Mouse (Mus musculus): Measurements from ENCODE around the gene Notch1. TPM values are rescaled to one million over a fixed set of nuclear protein-coding genes. Genes with fewer than 3 reads are reported as not detected.
A peak's percentile ranks its signal among the peaks of the same experiment; 100 is the strongest.

Gene Notch1
- 21.4 and 33.4 TPM in 2 replicates for polyA plus RNA-seq (2012; rRNA removed)

DNA sequence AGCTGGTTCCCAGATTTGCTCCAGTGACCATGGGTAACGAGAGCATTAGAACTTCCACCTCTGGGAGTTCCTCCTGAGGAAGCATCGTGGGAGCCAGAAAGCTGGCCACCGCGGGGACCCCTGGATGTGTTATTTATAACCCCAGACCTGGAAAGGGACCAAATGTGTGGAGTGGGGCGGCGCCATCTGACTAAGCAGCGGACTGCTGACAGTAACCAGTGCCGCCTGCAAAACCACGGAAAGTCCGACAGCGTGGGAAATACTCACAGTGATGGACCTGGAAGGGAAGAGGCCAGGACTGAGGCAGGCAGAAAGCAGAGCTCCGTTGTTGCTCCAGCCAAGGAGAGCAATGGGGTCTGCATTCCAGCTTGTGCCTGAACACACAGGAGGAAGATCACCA lies at the start of gene Notch1:
Gene Notch1 (minus strand): TSS at position 389 of the 400 bp plus-strand sequence.
- DNase-seq (ENCODE audit: low spot score), result no peak

DNA sequence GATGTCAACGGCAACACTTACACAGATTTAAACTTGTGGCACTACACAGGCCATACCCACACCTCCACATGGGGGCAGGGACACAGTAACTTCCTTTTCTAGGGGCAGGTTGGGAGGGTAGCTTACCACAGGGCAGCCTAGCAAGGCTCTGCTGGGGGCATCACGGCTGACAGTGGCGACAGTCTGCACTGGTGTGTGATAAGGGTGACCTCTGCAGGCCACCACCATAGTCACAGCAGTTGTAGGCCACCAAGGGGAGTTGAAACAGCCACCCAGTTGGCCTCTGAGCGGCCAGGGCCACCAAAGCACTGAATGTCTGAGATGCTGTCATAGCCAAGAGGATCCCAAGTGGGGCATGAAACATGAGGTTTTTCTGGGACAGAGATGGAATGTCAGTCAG lies 49.8 kb upstream of the Notch1 start:
- DNase-seq (ENCODE audit: low spot score), result no peak

DNA sequence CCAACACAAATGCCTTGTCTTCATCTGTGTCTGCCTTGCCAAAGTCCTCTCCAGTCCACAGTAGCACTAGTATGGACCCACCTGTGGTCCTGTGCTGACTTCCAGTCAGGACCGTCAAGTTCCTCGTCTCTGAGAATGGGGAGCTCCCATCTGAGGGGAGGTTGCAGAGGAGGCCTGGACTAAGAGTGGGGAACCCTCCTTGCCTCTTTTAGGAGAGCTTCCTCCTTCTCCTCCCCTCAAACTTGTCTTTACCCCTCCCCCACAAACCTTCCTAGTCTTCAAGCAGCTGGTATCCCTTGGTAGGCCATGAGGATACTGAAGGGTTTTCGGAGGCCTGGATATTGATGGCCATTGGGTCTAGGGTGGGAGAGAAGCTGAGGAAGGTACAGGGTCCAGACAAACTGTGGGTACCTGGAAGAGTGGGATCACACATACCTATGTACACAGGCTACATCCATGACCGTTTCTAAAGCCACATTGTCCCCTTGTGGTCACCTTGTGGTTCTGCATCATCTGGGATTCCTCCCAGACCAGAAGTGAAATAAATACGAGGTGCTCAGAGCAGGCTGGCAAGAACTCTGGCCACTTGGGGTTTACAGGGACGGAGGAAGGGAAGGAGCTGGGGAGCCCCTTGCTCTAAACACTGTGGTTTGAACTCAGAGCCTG lies 45.0 kb upstream of the Notch1 start:
- DNase-seq (ENCODE audit: low spot score), result no peak

DNA sequence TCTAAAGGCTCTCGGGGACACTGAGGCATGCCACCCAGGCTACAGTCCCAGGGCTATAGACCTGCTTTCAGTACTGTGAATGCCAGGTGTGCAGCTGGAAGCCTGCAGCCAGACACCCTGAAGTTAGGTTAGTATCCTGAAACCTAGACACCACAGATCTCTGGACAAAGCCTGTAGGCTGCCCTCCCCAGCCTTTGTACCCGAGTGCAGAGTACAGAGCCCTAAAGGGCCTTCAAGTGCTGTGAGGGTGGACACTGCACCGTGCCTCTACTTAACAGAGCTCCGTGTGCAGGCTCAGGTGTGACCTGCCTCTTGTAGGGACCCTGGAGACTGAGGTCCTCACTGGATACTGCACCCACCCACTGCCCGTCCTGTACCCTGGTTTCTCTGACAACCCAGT lies 44.0 kb upstream of the Notch1 start:
- DNase-seq (ENCODE audit: low spot score), result no peak

DNA sequence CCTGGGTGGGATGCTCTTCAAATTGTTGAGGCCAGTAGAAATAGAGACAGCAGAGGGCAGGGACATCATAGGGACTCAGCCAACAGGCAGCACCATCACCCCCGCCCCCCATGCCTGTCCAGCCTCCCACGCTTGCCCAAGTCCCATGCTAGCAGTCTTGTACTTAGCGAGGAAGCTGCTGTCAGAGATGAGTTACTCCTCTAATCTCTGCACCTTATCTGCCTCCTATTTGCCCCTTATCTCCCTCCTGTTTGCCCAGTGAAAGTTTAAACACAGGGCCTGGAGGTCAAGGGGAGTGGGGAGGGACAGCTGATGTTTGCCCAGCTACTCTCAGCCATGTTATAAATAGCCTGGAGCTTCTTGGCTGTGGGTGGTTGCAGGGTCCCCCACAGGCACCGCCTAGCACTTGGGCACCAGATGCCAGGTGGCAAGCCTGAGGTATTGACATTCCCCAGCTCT lies 40.1 kb upstream of the Notch1 start:
- DNase-seq (ENCODE audit: low spot score), result no peak

DNA sequence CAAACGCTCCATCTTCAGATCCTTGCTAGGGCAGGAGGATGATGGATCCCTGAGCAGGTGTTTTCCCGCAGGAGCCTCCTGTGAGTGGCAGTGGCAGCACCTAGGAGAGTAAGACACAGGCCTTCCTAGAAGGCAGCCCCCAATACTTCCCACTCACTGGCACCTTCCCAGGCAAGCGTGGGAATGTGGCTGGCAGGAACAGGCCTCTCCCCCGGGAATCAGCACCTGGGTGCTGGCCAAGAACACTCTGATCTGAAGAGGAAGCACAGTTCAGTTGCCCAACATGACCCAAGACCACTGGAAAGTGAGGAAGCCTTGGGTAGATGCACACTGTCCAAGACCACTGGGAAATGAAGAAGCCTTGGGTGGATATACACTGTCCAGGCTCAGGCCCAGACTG lies 38.6 kb upstream of the Notch1 start:
- DNase-seq (ENCODE audit: low spot score), result no peak

DNA sequence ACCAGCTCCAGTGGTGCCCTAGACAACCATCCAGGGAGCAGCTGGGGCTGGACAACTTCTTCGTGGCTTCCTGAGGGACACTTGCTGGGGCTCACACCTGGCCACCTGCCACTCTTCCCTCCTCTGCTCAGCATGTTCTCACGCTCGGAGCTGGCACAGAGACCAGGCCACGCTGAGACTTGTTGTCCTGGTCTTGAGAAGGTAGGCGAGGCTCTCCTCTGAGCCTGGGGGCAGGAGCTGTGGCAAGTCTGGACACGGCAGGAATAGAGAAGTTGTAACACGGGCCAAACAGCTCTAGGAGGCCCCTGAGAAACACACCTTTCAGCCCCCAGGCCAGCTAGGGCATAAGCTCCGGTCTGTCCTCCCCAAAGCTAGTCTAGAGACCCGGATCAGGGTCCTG lies 37.4 kb upstream of the Notch1 start:
- DNase-seq (ENCODE audit: low spot score), result peak; percentile 53

DNA sequence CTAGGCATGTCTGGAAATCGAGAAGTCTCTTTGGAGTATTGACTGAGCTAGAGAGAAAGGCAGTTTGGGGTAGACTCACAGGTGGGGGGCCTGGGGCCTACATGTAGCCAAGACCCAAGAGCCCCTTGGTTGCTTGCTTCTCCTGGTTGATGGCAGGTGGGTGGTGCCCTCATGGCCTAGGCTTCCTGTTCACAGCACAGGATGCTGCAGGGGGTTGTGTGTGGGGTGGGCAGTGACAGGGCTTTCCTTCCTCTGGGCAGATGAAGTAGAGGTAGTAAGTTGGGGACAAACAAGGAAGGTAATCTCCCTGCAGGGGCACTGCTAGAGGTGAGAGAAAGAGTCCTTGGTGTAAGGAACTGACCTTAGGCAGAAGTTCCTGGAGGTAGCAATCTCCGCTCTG lies 35.6 kb upstream of the Notch1 start:
- DNase-seq (ENCODE audit: low spot score), result no peak

DNA sequence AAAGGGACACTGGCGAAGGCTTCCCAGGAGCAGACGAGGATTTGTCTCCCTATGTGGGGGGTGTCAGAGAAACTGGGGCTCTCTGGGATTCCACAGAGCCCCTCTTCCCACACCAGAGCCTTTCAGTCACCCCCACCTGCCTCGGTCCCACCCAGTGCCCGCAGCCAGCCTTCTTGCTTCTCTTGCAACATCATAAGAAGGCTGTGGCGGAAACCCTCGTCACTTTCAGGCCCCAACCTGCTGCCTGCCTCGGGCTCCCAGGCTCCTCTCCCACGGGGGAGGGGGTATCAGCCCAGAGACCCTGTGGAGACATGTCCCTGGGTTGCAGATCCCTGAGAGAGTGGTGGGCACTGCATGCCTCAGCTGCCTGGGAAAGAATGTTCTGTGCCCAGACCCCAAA lies 35.0 kb upstream of the Notch1 start:
- DNase-seq (ENCODE audit: low spot score), result no peak

DNA sequence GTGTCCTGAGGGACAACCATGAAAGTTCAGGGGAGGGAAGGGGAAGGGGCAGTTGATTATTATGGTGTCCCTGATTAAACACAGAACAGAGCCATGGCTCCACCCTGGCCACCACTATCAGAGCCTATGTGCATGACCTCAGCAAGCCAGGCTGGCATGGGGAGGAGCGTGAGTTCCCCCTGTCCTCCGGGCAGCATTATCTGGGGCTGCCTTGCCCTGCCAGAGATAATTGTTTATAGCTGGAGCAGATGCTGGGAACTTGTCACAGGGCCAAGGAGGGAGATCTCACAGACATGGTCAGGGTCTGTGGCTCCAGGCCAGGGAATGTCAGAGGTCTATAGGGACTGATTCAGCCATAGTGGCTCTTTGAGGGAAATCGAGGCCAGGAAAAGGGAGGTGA lies 34.3 kb upstream of the Notch1 start:
- no peak for DNase-seq (ENCODE audit: low spot score)

DNA sequence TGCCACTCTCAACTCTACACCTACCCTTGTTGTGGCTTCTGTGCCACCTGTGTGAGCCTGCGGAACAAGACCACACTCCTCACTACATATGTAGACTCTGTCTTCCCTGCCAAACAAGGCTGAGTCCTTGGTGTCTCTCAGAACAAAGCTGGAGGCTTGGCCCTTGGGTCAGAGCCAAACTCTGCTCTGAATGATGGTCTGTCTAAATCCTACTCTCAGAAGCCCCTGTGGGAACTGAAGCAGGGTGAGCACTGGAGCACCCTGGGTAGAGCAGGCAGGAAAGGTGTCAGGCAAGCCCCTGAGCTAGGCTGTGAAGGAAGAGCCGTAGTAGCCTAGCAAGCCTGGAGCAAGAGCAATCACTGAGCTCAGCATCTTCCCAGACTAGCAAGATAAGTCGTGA lies 33.7 kb upstream of the Notch1 start:
- DNase-seq (ENCODE audit: low spot score), result no peak

DNA sequence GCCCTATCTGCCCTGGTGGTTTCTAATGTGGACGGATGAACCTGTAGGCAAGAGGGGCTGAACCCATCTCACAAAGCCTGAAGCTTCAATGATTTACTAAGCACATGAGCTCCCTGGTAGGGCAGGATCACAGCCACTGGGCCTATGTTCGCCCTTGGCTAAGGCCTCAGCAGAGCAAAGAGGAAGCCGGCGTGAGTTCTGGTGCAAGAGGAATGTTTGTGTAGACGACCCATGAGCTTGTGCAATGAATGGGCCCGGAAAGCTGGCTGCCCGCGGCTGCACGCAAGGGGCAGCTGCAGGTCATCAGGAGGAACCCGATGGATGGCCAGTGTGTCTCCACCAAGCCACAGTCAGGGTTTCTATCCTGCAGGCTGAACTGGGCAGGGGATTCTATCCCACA lies 33.3 kb upstream of the Notch1 start:
- no peak for DNase-seq (ENCODE audit: low spot score)

DNA sequence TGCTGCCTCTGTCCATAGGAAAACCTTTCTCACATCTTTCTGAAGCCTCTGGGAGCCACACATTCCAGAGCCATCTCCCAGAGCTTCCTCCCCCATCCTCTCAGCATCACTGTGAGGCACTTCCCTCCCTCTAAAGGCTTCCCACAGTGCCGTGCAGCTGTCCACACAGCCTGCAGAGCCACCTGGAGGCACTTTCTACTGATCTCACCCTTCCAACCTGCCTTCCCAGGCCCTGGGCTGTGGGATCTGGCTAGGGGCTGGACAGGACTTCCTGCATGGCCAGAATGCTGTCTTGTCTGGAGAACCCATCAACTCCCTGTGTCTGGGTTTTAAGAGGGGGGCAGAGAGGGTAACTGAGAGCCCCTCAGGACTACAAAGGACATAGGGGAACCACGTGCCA lies 31.0 kb upstream of the Notch1 start:
- no peak for DNase-seq (ENCODE audit: low spot score)

DNA sequence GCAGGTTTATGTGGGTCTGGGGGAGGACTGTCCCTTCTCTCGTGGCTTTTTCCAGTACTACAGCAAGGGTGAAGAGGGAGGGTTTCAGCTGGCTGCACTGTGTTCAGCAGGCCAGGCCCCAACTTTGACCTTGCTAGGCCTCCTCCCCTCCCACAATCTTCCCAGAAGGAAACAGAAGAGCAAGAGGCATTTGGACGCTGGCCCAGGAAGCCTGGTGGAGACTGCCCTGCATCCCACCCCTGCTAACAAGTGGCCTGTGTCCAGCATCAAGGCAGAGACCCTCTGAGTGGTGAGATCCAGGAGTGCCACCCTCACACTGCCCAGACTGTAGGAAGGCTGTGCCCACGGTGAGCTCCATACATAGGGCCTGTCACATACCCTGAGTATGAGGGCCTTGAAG lies 27.8 kb upstream of the Notch1 start:
- DNase-seq (ENCODE audit: low spot score), result no peak

DNA sequence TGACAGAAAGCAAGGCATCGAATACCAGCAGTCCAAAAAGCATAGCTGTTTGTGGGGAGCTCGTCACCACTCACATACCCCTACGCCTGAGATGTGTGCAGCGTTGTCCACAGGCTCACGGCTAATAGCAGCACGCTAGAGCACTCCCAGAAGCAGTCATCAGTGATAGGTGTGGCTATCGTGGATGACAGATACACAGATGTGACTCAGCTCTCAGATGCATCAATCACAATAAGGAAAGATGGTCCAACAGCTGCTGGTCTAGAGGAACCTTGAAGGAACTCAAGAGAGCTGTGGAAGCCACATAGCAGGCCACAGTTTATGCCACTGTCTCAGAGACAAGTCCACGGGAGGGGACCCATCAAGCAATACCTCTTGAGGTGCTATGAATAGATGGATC lies 27.3 kb upstream of the Notch1 start:
- no peak for DNase-seq (ENCODE audit: low spot score)

DNA sequence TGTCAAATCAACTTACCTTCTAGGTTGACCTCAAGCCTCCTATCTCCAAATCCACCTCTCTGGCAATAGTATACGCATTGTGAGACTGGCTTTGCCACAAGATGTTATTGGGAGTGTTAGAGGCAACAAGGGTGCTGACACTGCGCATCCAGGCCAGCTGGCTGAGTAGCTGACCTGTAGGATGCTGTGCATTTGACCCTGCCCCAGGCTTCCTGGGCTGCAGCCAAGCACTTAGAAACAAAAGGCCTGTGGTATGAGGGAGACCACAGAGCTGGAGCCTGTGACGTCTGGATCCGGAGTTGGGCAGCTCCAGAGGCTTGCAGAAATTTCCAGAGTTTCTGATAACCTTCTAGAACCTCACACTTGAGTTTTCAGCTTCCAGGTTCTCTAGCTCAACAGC lies 26.7 kb upstream of the Notch1 start:
- no peak for DNase-seq (ENCODE audit: low spot score)

DNA sequence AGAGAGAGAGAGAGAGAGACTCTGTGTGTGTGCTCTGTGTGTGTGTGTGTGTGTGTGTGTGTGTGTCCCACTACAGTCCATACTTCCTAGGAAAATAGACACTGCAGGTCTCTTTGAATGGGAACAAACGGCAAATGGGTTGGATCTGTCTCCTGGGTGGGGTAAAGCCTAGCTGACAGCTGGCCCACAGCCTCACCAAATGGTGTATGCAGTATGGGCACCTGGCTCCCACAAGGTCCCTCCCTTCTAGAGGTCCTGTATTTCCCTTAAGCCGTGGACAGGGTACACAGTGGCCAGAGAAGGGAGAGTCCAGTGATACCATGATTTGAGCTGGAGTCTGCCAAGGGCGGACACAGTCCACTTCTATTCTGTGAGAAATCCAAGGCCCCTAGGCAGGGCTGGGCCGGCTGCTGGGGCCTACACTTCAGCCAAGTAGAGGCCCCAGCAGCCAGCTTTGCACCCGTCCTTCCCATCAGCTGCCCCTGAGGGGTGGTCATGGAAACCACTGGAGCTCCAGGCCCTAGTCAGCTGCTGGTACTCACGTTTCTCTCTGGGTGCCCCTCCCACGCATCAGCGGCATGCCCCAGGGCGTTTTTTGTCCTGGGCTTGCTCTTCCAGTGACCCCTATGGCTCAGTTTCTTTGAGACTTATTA lies 24.9 kb upstream of the Notch1 start:
- DNase-seq (ENCODE audit: low spot score), result no peak

DNA sequence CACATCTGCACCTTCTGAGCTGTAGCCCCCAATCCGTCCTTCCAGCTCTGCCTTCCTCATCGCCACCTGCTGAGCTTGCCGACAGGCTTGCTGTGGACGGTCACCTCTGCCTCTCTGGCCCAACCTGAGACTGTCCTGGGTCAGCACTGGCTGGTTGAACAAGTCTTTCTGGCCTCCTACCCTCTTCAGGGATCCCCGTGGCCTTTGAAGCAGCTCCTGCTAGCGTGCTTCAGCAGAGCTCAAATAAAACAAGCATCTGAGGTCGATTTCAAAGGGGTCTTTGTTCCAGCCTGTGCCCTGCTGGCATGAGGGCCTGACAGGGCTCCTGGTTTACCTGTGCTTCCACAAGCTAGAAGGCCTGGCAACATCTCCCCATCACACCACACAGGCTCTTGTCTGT lies 24.3 kb upstream of the Notch1 start:
- DNase-seq (ENCODE audit: low spot score), result no peak

DNA sequence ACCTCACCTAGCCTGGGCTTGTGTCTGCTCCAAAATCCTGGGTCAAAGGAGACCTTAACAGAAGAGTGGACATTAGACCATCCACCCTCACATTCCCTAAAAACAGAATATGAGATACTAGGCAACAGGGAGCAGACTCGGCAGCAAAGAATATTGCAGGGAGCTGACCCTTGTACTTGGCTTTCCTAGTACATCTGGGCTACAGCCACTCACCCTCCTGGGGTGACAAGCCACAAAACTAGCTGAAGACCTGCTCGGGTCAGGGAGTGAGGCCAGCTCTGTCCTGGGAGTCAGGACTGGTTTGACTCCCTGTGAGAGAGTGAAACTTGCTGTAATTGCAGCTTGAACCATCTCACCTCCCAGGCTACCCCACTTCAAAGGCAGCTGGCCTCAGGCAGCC lies 23.1 kb upstream of the Notch1 start:
- no peak for DNase-seq (ENCODE audit: low spot score)

DNA sequence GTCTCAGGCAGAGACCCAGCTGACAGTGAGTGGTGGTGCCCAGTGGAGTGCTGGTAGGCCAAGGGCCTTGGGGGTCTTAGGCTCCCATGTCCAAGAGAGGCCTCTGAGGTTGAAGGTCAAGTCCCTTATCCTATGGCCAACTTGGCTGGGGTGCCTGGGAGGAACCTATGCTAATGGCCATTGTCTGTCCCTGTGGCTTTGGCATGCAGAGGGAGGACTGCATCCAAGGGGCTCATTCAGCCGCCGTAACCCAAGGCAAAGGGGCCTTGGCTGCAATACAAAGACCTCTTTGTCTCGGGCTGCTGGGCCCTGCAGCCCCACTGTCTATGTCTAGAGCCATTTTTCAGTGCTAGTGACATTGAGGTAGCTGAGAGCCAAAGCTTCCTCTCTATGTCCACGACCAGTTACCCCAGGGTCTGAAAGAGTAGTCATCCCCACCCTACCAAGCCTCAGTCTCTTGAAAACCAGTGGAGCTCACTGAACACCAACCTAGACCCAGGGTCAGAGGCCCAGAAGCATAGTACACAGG lies 19.1 kb upstream of the Notch1 start:
- no peak for DNase-seq (ENCODE audit: low spot score)

DNA sequence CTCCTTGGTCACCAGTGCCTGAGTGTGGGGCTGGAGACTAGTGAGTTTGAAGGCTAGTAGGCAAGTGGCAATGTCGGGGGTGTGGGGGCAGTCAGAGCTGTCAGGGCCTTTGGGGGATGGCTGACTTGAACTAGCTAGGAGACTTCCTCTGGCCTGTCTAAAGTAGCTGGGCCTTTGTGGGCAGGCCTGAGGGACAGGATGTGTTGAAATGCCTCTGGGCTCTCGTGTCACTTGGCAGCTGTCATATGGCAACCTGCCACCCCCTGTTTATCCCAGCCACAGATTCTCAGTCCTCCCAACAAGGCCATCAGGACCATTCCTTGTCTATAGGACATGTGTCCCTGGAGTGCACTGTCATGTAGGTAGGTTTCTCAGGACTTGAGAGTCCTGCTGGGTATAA lies 18.2 kb upstream of the Notch1 start:
- DNase-seq (ENCODE audit: low spot score), result no peak

DNA sequence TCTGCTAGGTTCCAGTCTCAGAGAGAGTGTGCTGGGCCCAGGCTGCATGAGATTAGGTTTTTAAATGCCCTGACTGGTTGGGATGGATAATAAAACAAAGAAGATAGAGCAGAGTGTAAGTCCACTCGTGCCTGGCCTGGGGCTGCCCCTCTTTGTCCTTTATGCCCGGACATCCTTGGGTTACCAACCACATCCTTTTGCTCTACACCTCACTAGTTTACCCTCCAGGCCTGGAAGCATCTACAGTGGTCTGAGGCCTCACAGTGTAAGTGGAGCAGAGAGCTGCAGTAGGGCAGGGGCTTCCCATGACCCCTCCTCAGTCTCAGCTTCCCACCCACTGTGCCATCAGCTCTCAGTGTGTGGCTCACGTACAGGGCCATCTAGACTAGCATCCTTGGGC lies 17.7 kb upstream of the Notch1 start:
- no peak for DNase-seq (ENCODE audit: low spot score)

DNA sequence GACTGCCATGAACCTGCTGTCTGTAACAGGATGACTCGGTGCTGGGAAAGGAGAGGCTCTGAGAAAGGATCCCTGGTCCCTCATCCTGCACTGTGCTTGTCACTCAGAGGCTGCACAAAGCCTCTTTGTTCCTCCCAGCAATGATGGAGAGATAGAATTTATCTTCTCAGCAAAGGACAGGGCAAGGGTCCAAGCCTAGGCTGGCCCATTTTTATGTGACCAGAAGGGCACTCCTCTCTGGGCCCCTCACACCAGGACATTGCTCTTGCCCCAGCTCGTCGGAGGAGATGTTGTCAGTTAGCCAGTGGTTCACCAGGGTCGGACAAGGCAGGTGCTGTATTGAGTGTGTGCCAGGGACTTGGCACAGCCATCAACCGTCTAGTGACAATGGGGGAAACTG lies 16.8 kb upstream of the Notch1 start:
- no peak for DNase-seq (ENCODE audit: low spot score)

DNA sequence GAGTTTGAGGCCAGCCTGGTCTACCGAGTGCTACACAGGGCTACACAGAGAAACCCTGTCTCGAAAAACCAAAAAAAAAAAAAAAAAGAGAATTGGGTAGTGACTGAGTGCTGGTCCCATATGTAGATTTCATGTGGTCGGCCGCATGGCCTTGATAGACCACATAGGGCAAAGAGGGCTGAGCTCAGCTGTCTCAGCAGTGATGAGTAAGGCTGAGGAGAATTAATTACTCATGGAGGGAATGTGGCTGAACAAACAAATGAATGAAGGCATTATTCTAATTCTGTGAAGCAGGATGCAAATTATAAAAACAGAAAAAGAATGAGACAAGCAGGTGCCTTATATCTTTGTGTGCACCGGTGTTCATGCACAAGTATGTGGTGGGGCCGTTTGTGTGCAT lies 15.4 kb upstream of the Notch1 start:
- no peak for DNase-seq (ENCODE audit: low spot score)
